Mouse (Mus musculus): ENCODE data around the gene Ttc23. TPM values are rescaled to one million over a fixed set of nuclear protein-coding genes. Genes with fewer than 3 reads are reported as not detected.
A peak's percentile ranks its signal among the peaks of the same experiment; 100 is the strongest.

Gene Ttc23
- total and polyA plus RNA-seq, 3 experiments, result 0.89 to 2.5 (median 0.93) TPM

DNA sequence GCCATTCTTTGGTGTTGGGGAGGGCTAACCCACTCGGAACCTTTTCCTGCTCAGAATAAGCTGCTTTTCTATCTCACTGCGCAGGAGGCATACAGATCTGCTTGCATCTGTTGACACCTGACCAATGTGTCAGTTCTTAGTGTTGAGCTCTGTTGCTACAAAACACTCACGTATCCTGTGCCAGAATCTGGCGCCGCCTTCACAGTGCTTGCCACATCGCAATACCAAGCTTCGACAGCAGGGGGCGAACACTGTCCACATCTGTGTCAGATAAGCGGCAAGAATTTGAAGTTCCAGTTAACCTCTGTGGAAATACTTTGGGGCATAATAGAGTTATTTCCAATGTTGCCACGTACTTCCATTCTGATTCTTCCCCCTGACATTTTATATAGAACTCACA is 25.4 kb downstream of the Ttc23 start:
- H3K9me3 ChIP-seq (replicated peaks; ENCODE audit: low read length), result peaks cover 3% of the 10 kb centered on the region
- peaks cover 4 to 5% of the 10 kb centered on the region in 2 experiments; a peak in 3 of 4 replicates for H3K4me1 ChIP-seq (ENCODE audit: control insufficient read depth in 1 of 2, insufficient read depth in 2 of 2)

GRCm38 (mm10) chr7:67673656-67674055 is 26.4 kb downstream of the Ttc23 start:
- DNase-seq (ENCODE audit: extremely low read depth), result no peak
- H3K9me3 ChIP-seq (replicated peaks; ENCODE audit: low read length), result peaks cover 3% of the 10 kb centered on the region
- H3K4me1 ChIP-seq (ENCODE audit: control insufficient read depth in 1 of 2, insufficient read depth in 2 of 2), result peaks cover 4 to 5% of the 10 kb centered on the region in 2 experiments; a peak in 3 of 4 replicates
- H3K9ac ChIP-seq (ENCODE audit: insufficient read depth, low read depth), result no peak overlapping the region
- in situ Hi-C loops (cut with MboI; ENCODE audit: low pct_ligation_motif_present, low pct_unique_long_range_greater_than_20kb, low sequenced_read_pairs), result no loop called here
- no peaks in the 10 kb centered on the region for H3K79me2 ChIP-seq (replicated peaks; ENCODE audit: control insufficient read depth, extremely low read depth, insufficient read depth, poor library complexity, severe bottlenecking)
- no peak overlapping the region for H3K4me2 ChIP-seq (ENCODE audit: insufficient read depth, low read depth, poor library complexity, severe bottlenecking)
- dilution Hi-C loops (cut with MboI; ENCODE audit: extremely low pct_ligation_motif_present, extremely low pct_unique_long_range_greater_than_20kb, low sequenced_read_pairs), result no loop called here
- H3K4me3 ChIP-seq (replicated peaks in 1 of 3; ENCODE audit: low read depth in 2 of 3, low read length in 2 of 3, poor library complexity in 1 of 3), result no peak overlapping the region
- no peak overlapping the region for H3K27ac ChIP-seq (ENCODE audit: insufficient read depth, low read depth)
- no peak for TF ChIP-seq NELFE (IDR thresholded peaks at IDR 0.05; ENCODE audit: low read depth, low read length)
- TF ChIP-seq CTCF (conservative IDR thresholded peaks at IDR 0.05 in 1 of 2, IDR thresholded peaks at IDR 0.05 in 1 of 2; ENCODE audit: low read depth in 2 of 2, low read length in 2 of 2), result no peak
- no peak for TF ChIP-seq MAZ (IDR thresholded peaks at IDR 0.05; ENCODE audit: low read depth, low read length)
- TF ChIP-seq CHD2 (IDR thresholded peaks at IDR 0.05; ENCODE audit: low read length), result no peak
- no peak for TF ChIP-seq RCOR1 (conservative IDR thresholded peaks at IDR 0.05; ENCODE audit: low read depth, low read length)
- TF ChIP-seq GABPA (IDR thresholded peaks at IDR 0.05; ENCODE audit: insufficient replicate concordance, low read depth, low read length), result no peak
- TF ChIP-seq USF1 (IDR thresholded peaks at IDR 0.05; ENCODE audit: low read depth, low read length), result no peak
- TF ChIP-seq POLR2A (IDR thresholded peaks at IDR 0.05; ENCODE audit: low read depth, low read length), result no peak
- H3K27me3 ChIP-seq (replicated peaks), result no peaks in the 10 kb centered on the region
- peaks cover 0 to 19% of the 10 kb centered on the region in 2 experiments for H3K36me3 ChIP-seq (replicated peaks in 1 of 2; ENCODE audit: control insufficient read depth in 1 of 2, insufficient read depth in 1 of 2, low read length in 1 of 2)

More for the DNA sequence above, 25.4 kb downstream of the Ttc23 start:
- H3K4me3 ChIP-seq (replicated peaks in 1 of 3; ENCODE audit: low read depth in 2 of 3, low read length in 2 of 3, poor library complexity in 1 of 3), result no peak overlapping the region
- no peak overlapping the region for H3K4me2 ChIP-seq (ENCODE audit: insufficient read depth, low read depth, poor library complexity, severe bottlenecking)
- H3K27ac ChIP-seq (ENCODE audit: insufficient read depth, low read depth), result no peak overlapping the region
- H3K79me2 ChIP-seq (replicated peaks; ENCODE audit: control insufficient read depth, extremely low read depth, insufficient read depth, poor library complexity, severe bottlenecking), result no peaks in the 10 kb centered on the region
- dilution Hi-C loops (cut with MboI; ENCODE audit: extremely low pct_ligation_motif_present, extremely low pct_unique_long_range_greater_than_20kb, low sequenced_read_pairs), result no loop called here
- in situ Hi-C loops (cut with MboI; ENCODE audit: low pct_ligation_motif_present, low pct_unique_long_range_greater_than_20kb, low sequenced_read_pairs), result no loop called here
- peak; percentile 79 for DNase-seq (ENCODE audit: extremely low read depth)
- TF ChIP-seq KAT2A (IDR thresholded peaks at IDR 0.05; ENCODE audit: insufficient replicate concordance, low read length) (no peak), BHLHE40 (IDR thresholded peaks at IDR 0.05; ENCODE audit: low read depth, low read length) (no peak), ETS1 (conservative IDR thresholded peaks at IDR 0.05; ENCODE audit: low read depth, low read length) (no peak), TCF12 (IDR thresholded peaks at IDR 0.05; ENCODE audit: low read depth, low read length) (no peak), CTCF (conservative IDR thresholded peaks at IDR 0.05 in 1 of 2, IDR thresholded peaks at IDR 0.05 in 1 of 2; ENCODE audit: low read depth in 2 of 2, low read length in 2 of 2) (peak; percentile 90 to 95), JUN (IDR thresholded peaks at IDR 0.05; ENCODE audit: insufficient read depth, low read depth, low read length) (no peak), RAD21 (IDR thresholded peaks at IDR 0.05; ENCODE audit: low read depth, low read length) (peak; percentile 85), UBTF (IDR thresholded peaks at IDR 0.05; ENCODE audit: low read depth, low read length) (no peak), JUND (conservative IDR thresholded peaks at IDR 0.05; ENCODE audit: low read depth, low read length) (no peak), PAX5 (IDR thresholded peaks at IDR 0.05; ENCODE audit: low read length) (no peak), MEF2A (IDR thresholded peaks at IDR 0.05; ENCODE audit: borderline replicate concordance, low read depth, low read length) (no peak), MAX (IDR thresholded peaks at IDR 0.05; ENCODE audit: low read length) (0 out of 2 replicates have a peak, but pooled peaks have one; percentile 25), MXI1 (IDR thresholded peaks at IDR 0.05; ENCODE audit: low read depth, low read length) (no peak), CHD1 (IDR thresholded peaks at IDR 0.05; ENCODE audit: low read depth, low read length) (no peak), NRF1 (IDR thresholded peaks at IDR 0.05; ENCODE audit: low read depth, low read length) (no peak), E2F4 (IDR thresholded peaks at IDR 0.05; ENCODE audit: insufficient replicate concordance, low read depth, low read length) (no peak), MAZ (IDR thresholded peaks at IDR 0.05; ENCODE audit: low read depth, low read length) (no peak), ZKSCAN1 (IDR thresholded peaks at IDR 0.05; ENCODE audit: borderline replicate concordance, low read depth, low read length) (no peak), ZNF384 (IDR thresholded peaks at IDR 0.05; ENCODE audit: low read depth, low read length) (no peak), SMC3 (IDR thresholded peaks at IDR 0.05; ENCODE audit: low read depth, low read length) (peak; percentile 78), SIN3A (IDR thresholded peaks at IDR 0.05; ENCODE audit: low read length) (no peak), USF2 (conservative IDR thresholded peaks at IDR 0.05; ENCODE audit: low read depth, low read length) (no peak), TBP (conservative IDR thresholded peaks at IDR 0.05; ENCODE audit: low read depth, low read length) (no peak), ZC3H11A (IDR thresholded peaks at IDR 0.05; ENCODE audit: low read depth, low read length) (no peak), POLR2A (IDR thresholded peaks at IDR 0.05; ENCODE audit: low read depth, low read length) (no peak), RCOR1 (conservative IDR thresholded peaks at IDR 0.05; ENCODE audit: low read depth, low read length) (no peak), ELF1 (IDR thresholded peaks at IDR 0.05; ENCODE audit: low read depth, low read length) (no peak), EP300 (IDR thresholded peaks at IDR 0.05; ENCODE audit: low read length) (no peak), MAFK (IDR thresholded peaks at IDR 0.05; ENCODE audit: insufficient replicate concordance, low read length) (no peak), MYC (IDR thresholded peaks at IDR 0.05; ENCODE audit: low read depth, low read length) (no peak; the same call in 1 of the 2 replicates), CHD2 (IDR thresholded peaks at IDR 0.05; ENCODE audit: low read length) (no peak), IRF4 (IDR thresholded peaks at IDR 0.05; ENCODE audit: low read depth, low read length) (no peak)
- no peak overlapping the region for H3K9ac ChIP-seq (ENCODE audit: insufficient read depth, low read depth)
- H3K27me3 ChIP-seq (replicated peaks), result no peaks in the 10 kb centered on the region
- H3K36me3 ChIP-seq (replicated peaks in 1 of 2; ENCODE audit: control insufficient read depth in 1 of 2, insufficient read depth in 1 of 2, low read length in 1 of 2), result peaks cover 0 to 23% of the 10 kb centered on the region in 2 experiments

Data from CH12.LX (cell line).